Mouse (Mus musculus) liver, postnatal 0 days (tissue): ENCODE results near the gene Rnf113a2.

ENCODE experiments used
- CTCF ChIP-seq: sonication (generic); IDR thresholded peaks from 2 replicates; pipeline ENCODE4 v1.5.1; 2016; ENCODE audit warnings: antibody characterized with exemption, low read depth
- EP300 ChIP-seq: IDR thresholded peaks from 2 replicates; pipeline ENCODE4 v1.6.1; 2016; ENCODE audit warnings: antibody characterized with exemption, low read depth, mild to moderate bottlenecking

DNA sequence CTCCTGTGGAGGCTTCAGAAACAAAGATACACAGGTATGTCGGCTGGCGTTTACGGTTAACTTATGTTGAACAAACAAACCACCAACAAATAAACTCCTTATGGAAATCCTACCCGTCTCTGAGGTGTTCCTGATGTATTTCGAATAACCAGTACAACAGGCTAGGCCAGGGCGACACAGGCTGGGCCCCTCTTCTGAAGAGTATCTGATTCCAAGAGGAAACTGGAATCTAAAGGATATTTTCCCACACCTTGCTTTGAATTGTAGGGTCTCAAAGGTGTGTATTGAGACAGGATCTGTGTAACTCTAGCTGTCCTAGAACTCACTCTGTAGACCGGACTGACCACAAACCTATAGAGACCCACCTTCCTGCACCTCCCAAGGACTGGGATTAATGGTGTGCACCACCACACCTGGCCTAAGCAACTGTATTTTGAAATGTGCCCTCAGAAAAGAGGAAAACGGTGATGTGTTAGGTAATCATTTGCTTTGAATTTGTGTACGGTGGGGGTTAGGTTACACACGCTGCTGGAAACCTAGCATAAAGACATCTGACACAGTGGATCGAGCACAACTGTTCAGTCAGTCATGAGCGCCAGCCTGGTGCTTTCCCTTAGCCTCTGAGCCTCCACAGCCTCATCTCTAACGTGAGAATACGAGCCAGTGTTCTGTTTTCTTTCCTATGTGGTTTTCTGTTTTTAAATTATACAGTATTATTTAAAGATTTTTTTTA lies 19.9 kb upstream of the Rnf113a2 start:
- TF ChIP-seq CTCF, result no peak
- TF ChIP-seq EP300, result no peak
